Mouse (Mus musculus) embryo, embryonic 9.5 days (tissue): Measurements from ENCODE around the gene Pxmp4.
A peak's percentile ranks its signal among the peaks of the same experiment; 100 is the strongest.

ENCODE experiments used
- DNase-seq: peaks from one replicate; pipeline ENCODE4 v3.0.0-alpha.2; 2017; ENCODE audit errors: extremely low spot score

The Pxmp4 gene

GRCm38 (mm10) chr2:154613118-154614115 is 9.9 kb upstream of the Pxmp4 start, which contains the start of the genes Zfp341 and 4930519P11Rik:
TSS of gene Zfp341 (plus strand) at chr2:154613297.
TSS of gene 4930519P11Rik (minus strand) at chr2:154613437.
- peak; percentile 95 for DNase-seq

GRCm38 (mm10) chr2:154609050-154609767 is 5.7 kb upstream of the Pxmp4 start:
- DNase-seq, result no peak

GRCm38 (mm10) chr2:154606965-154607364 is 3.5 kb upstream of the Pxmp4 start:
- DNase-seq, result no peak

GRCm38 (mm10) chr2:154604156-154604555 is 648 bp upstream of the Pxmp4 start:
- no peak for DNase-seq

- DNase-seq, result no peak
These were observed 386 bp downstream of the Pxmp4 start for GRCm38 (mm10) chr2:154603007-154603637.

- DNase-seq, result no peak
These were observed 2.2 kb downstream of the Pxmp4 start for GRCm38 (mm10) chr2:154601324-154601723.

GRCm38 (mm10) chr2:154600586-154600985 is 2.9 kb downstream of the Pxmp4 start:
- no peak for DNase-seq

- DNase-seq, result no peak
These were observed 6.1 kb downstream of the Pxmp4 start for GRCm38 (mm10) chr2:154597399-154597798.

GRCm38 (mm10) chr2:154595775-154596174 is 7.7 kb downstream of the Pxmp4 start:
- no peak for DNase-seq

- no peak for DNase-seq
These were observed 10.5 kb downstream of the Pxmp4 start for GRCm38 (mm10) chr2:154593025-154593424.

- no peak for DNase-seq
These were observed 12.3 kb downstream of the Pxmp4 start for GRCm38 (mm10) chr2:154591239-154591638.

- DNase-seq, result no peak
These were observed 14.5 kb downstream of the Pxmp4 start for GRCm38 (mm10) chr2:154589051-154589450.

GRCm38 (mm10) chr2:154586405-154586804 is 17.1 kb downstream of the Pxmp4 start:
- no peak for DNase-seq

- no peak for DNase-seq
These were observed 18.4 kb downstream of the Pxmp4 start for GRCm38 (mm10) chr2:154584931-154585601.

- DNase-seq, result no peak
These were observed 19.3 kb downstream of the Pxmp4 start for GRCm38 (mm10) chr2:154583906-154584872.

- no peak for DNase-seq
These were observed 22.1 kb downstream of the Pxmp4 start for GRCm38 (mm10) chr2:154581421-154581820.

- DNase-seq, result no peak
These were observed 22.9 kb downstream of the Pxmp4 start for GRCm38 (mm10) chr2:154580586-154580985.

GRCm38 (mm10) chr2:154577744-154578067 is 25.8 kb downstream of the Pxmp4 start:
- no peak for DNase-seq

GRCm38 (mm10) chr2:154576876-154577743 is 26.4 kb downstream of the Pxmp4 start:
- peak; percentile 57 for DNase-seq
